Mouse (Mus musculus) testis, postnatal 10 days (tissue): Measurements from ENCODE around the gene Gm14408.
"Not testable (repeated sequence)": the region's sequence is repeated elsewhere in the genome, so short reads cannot be mapped to it uniquely, and the experiment has no call there.

Source experiments
- DNase-seq: peaks from one replicate; pipeline ENCODE4 v3.0.0; 2021; ENCODE audit warnings: low spot score

Gm14408 gene

GRCm38 (mm10) chr2:176830840-176831239 lies at the start of gene Gm14408:
Gm14408 (plus strand) TSS chr2:176831140.
- not testable (repeated sequence) for DNase-seq

- not testable (repeated sequence) for DNase-seq
Measured at GRCm38 (mm10) chr2:176798312-176798711, 32.6 kb upstream of the Gm14408 start, which contains the start of gene Gm14295. Gm14295 (plus strand) TSS chr2:176798612.

- DNase-seq = not testable (repeated sequence)
Measured at GRCm38 (mm10) chr2:176798785-176799184, 32.2 kb upstream of the Gm14408 start.
